Mouse (Mus musculus): ENCODE results near the gene Arhgef17.
A peak's percentile ranks its signal among the peaks of the same experiment; 100 is the strongest.

Gene Arhgef17

DNA sequence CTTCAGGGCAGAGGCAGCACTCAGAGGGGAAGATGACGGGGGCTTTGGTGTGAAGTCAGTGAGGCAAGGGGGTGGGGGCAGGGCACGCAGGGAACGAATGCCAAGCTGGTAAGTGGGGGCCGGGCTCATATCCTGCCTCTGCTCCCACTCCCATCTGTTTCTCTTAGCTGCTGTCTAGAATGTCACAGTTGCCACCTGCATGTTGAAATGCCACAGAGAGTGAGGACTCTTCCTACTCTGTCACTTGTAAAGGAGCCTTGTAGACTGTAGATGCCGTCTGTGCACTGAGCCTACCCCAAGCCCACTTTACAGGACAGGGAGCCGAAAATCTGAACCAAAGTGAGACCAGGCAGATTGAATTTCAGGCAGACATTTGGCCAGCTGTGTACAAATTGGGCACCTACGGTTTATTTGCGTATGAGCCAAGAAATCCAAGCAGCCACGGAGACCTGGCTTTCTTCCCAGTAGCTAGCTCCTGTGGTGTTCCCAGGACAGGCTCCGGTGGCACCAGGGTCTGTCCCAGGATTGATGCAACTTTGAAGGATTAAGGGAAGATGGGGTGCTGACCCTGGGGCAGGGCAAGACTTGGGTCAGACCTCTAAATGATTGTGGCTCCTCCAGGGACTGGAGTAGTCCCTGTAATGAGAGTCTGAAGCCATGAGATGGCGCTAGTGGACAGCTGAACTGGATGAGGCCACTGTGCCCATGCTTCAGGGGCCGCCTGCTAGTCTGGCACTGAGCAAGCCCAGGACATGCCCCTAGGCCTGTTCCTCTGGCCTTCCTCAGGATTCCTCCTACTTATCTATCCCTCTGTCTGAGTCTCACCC is 11.1 kb upstream of the Arhgef17 start:
- peak; percentile 26 to 35 for DNase-seq (ENCODE audit: low spot score in 2 of 2)

DNA sequence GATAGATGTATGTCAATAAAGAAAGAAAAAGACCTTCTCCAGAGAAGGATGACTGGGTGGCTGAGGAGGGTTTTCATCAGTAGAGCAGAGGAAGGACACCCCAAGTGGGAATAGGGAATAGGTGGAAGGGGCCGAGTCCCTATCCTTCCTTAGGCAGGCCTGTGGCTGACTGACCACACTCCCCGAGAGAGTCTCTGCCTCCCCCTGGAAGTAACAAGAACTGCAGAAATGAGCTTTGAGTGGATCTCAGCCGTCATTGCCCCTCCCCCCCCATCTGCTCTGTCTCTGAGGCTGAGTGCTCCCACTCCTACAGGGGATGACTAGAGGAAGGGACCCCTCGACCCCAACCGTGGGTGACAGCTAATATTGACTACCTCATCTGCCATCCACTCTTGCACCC is 9.3 kb upstream of the Arhgef17 start:
- DNase-seq (ENCODE audit: low spot score in 2 of 2), result no peak

DNA sequence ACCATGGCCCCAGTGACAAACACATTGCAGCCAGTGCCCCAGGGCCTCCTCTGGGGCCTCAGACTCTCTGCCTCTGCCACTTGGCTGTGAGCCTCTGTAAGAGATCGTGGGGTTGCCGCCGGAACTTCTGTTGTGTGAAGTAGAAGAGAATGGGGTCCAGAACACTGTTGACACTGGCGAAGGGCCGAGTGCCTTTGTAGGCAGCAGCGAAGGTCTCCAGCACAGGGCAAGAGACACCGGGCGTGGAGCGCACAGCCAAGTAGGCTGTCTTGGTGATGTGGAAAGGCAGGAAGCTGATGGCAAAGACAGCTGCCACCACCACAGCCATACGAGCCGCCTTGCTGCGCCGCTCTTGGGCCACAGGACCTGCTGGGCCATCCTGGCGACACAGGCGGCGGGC is 6.2 kb upstream of the Arhgef17 start:
- no peak for DNase-seq (ENCODE audit: low spot score in 2 of 2)

DNA sequence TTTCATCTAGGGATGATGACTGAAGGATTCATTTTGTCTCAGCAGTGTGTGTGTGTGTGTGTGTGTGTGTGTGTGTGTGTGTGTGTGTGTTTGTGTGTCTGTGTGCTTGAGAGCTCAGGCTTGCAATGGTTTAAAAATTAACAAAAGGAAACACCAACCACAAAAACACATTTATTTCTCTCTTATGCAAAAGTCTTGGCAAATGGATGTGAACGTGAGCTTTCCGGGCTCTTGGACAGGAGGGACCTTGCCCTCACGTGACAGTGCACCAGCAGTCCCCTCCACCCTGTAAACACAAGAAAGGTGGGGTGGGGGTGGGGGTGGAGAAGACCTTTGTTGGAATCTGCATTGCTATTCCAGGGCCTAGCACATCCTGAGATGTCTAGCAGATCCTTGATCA is 5.6 kb upstream of the Arhgef17 start:
- no peak for DNase-seq (ENCODE audit: low spot score in 2 of 2)

DNA sequence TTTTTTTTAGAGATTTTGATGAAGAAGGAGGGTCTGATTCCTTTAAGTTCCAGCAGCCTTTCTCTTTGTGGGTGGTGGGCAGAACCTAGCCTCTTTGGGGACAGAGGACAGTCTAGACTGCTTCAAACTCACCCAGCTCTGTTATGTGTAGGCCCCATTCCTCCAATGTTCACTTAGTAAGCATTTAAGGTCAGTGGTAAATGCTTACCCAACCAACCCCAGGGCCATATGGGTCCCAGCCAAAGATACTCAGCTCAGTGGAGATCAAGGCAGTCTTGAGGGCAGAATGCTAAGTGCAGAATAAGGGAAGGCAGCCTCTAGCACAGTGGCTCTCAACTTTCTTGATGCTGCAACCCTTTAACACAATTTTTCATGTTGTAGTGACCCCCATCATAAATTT is 1.6 kb upstream of the Arhgef17 start:
- no peak for DNase-seq (ENCODE audit: low spot score in 2 of 2)

DNA sequence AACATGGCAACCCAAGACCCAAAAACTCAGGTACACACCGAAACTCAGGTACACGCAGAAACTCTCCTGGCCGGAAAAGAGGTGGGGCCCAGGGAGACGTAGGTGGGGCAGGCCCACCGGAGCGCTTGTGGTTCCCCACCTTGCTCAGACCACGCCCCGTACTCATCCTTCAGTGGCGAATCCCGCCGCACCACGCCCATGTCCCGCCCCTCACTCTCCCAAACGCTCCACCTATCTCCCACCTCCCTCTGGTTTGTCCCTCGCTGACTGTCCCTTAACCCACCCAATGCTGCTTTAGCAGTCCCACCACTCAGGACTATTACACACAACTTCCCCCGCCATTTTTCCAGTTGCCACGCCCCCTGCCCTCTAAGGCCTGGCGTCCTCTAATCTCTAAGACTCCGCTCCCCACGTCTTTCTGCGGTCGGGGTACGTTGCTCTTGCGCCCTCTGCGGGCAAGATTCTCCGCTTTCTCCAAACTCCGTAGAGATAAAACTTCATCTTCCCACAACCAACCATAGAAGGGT is 637 bp upstream of the Arhgef17 start:
- DNase-seq (ENCODE audit: low spot score in 2 of 2), result peak; percentile 69 to 70

DNA sequence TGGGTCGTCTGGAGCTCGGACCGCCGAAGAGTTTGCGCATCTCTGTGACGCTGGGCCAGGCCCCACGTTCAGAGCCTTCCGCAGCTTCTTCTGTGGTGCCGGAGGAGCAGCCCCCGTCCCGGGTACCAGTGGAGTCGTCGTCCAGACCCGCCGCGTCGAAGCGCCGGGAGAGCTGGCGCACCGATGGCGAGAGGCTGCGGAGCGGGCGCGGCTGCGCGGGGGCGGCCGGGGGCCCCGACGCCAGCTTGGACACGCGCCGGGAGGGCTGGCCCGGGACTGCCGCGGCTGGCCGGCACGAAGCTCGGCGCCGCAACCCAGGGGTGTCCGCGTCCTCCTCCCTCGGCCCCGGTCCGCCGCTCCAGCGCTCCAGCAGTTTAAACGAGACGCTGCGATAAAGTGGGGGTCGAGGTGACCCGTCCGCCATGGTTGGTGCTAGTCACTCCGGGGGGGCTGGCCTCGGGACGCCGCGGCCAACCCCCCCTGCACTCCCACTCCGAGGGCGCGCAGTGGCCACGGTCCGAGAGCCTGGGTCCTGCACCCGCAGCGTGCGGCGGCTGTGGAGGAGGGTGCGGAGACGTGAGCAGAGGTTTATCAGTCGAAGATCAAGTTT is 486 bp downstream of the Arhgef17 start:
- DNase-seq (ENCODE audit: low spot score in 2 of 2), result no peak

DNA sequence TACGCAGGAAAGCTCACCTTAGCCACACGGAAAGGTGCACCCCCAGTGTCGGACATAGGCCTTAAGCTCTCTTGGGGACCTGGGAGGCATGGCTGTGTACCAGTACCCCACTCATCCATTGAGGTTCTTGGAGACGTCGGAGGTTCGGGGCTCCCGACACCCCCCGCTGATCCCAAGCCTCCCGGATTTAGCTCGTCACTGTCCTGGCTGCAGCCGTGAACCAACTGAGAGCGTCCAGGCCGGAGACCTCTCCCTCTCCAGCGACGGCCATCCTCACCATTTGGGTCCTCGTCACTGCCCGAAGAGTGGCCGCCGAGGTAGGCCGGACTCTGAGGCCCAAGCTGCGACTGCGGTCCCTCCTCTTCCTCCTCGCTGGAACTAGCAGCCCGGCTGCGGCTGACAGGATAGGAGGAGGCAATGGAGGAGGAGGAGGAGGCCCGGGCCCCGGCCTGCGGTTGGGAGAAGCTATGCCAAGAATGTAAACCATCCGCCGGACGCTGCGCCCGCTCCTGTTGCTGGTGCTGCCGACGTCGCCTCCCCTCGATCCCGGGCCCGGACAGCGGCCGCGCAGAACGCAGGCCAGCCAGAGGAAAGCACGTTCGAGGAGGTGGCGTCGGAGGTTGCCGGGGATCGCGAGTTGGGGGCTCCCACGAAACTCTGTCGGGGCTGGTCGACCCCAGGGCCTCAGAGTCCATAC is 1.1 kb downstream of the Arhgef17 start:
- no peak for DNase-seq (ENCODE audit: low spot score in 2 of 2)

DNA sequence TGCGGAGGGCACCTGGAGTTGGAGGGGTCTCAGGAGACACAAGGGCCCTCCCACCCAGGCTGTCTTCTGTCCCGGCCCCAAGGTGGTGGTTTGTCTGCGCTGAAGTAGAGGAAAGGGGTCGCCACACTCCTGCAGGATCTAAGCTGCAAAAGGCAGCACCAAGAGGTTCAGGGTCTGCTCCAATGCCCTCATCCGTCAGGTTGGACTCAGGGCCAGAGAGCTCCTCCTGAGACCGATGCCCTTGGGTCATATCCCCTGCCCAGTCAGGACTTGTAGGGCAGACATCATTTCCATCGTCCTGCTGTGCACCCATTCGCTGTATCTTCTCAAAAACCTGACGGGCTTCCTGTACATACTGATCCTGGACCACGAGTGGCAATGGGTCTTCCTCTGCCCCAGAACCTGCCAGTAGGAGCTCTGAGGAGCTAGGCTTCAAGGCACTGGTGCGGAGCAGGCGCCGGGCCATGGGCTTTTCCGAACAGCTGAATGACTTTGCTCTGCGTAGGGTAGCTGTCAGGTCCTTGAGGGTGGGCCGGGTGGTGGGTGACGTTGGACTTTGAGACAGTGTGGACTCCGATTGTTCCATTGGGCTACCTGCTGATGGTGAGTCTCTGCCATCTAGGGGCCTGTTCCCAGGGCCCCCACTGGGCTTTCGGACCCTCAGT is 2.1 kb downstream of the Arhgef17 start:
- no peak for DNase-seq (ENCODE audit: low spot score in 2 of 2)

DNA sequence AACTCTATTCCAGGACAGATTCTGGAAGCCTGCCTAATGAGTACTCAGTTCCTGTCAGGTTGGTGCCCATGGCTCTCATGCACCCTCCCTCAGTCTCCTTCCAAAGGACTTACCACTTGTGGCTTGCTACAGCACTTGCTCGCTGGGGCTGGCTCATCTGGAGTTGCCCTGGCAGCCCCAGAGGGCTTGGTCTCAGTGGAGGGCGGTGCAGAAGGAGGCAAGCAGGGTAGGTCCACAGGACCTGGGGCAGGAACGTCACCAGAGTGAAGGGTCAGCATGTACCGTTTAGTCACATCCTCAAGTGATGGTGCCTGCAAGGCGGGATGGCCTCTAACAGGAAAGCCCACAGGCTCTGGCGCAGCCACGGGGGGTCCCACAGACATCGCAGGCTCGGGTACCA is 3.5 kb downstream of the Arhgef17 start:
- DNase-seq (ENCODE audit: low spot score in 2 of 2), result no peak

DNA sequence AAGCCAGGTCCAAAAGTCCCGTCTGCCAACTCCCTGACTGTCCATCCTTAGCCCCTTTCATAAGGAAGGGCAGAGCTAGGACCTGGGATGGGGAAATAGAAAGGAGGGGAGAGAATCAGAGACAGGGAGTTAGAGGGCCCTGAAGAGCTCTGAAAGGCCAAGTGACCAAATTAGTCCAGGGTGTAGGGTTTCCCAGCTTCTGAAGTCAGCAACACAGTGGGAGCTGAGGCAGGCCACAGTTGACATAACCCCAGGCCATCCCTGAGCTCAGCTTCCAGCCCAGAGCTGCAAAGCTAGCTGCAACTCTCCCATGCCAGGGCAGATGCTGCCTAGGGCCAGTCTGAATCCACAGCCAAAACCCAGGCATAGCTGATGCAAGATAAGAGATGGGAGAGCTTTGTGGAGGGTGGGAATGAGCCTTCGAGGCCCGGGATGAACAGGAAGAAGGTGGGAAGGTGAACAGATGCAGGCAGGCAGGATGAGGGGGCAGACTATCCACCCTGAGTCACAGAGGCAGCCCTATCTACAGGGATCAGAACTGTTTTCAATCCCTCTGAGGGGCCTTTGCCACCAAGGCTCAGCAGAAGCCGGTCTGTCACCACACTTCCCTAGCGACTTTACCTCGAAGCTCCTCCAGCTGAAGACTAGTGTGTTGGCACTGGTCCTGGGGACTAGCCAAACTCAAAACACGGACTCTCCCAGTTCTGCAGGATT is 4.5 kb downstream of the Arhgef17 start:
- no peak for DNase-seq (ENCODE audit: low spot score in 2 of 2)

DNA sequence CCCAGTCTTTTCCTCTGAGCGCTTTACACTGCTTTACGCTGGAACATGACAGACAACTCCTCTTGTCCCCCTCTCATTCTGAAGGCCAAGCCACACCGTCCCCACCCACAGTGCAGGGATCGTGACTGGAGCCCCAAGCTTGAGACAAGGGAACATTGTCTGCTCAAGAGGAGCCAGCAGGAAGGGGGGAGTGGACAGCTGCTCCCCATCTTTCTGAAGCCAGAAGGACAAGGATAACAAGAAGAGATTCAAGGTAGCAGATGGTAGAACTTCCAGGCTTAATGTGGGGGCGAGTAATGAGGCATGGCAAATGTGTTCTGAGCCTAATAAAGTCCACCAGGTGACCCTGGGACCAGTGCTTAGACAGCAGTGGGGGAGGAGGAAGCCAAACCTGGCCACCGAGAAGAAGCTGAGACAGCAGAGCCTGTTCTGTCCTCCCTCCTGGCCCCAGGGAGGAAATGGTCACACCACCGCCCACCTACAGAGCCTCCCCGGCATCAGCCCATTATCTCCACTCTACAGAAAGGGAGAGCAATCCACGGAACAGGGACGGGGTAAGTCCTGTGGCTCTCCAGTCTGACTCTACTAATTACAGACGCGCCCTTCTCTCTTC is 5.5 kb downstream of the Arhgef17 start:
- no peak for DNase-seq (ENCODE audit: low spot score in 2 of 2)

DNA sequence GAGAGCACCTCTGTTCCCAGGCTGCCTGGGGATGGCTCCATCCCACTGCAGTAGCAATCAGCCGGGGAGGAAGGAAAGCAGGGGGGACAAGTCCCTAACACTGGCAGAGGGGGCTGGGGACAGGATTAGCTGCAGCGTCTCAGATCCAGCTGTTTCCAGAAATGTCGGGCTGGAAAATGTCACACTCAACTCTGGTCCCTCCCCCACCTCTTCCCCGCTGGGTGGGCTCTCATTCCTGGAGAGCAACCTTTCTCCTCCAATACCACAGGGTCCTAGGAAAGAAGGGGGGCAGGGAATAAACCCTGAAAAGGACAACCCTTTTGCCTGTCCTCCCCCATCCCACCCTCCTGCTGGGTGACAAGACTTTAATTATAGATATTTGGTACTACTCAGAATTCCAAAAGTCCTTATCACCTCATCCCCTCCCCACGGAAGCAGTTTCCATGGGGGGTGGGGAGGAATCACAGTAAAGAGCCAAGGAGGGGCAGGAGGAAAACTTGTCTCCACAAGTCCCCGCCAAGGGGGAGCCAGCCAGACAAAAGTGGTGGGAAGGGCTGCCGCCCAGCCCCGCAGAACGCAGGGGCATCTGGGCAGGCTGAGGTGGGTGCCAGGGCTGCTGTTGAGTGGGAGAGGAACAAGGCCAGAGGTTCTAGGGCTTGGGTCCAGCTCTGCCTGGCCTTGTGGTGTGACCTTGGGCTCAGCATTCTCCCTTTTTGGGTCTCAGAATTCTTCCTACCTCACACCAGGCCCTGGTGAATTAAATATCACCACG is 7.0 kb downstream of the Arhgef17 start:
- no peak for DNase-seq (ENCODE audit: low spot score in 2 of 2)

DNA sequence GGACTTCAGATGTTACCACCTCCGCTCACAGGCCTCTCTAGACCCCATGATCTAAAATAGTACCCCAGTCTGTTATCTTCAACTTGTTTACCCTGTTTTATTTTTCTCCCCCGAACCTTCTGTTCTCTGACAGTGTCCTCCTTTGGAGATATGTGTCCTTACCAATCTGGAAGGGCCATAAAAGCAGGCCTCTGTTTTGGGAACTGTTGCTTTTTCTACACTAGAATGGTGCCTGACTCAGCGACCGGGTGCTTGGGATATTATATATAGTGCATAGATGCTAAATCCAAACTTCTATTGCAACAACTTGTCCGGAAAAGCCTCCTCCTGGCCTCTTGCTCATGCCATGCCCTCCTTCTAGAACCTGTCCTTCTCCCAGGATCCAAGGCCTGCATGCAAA is 7.7 kb downstream of the Arhgef17 start:
- DNase-seq (ENCODE audit: low spot score in 2 of 2), result no peak

DNA sequence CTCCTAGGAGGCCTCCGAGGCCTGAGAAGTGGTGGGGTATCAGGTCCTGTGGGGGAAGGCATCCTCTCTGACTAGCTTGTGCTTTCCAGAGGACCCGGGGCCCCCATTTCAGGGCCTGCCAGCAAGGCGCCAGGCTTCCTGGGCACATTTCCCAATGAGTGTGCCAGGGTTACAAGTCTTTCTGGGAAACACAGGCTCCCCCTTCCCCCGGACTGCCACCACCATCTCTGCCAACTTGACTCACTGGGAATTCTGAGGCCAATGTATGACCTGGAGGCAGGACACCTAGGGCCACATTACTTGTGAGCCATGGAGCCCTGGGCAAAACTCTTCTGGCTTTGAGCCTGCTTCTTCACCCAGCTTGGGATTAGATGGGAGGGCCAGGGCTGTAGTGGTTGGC is 9.0 kb downstream of the Arhgef17 start:
- DNase-seq (ENCODE audit: low spot score in 2 of 2), result no peak

DNA sequence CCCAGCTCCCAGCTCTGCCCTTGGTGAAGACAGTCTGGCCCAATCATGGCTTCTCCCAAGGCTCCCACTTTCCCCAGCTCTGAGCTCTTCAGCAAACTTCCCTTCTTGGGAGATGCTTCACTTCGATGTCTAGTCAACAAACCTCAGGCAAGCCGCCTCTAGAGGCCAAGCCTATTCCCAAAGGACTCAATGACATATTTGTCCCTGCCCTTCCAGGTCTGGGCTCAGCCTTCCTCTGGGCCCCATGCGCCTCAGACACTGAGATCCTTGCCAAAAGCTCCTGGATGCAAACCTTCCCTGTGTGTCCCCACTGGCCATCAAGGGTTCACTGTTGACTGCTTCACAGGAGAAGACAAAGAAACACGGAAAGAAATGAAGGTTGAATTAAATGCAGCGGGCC is 10.6 kb downstream of the Arhgef17 start:
- DNase-seq (ENCODE audit: low spot score in 2 of 2), result no peak

DNA sequence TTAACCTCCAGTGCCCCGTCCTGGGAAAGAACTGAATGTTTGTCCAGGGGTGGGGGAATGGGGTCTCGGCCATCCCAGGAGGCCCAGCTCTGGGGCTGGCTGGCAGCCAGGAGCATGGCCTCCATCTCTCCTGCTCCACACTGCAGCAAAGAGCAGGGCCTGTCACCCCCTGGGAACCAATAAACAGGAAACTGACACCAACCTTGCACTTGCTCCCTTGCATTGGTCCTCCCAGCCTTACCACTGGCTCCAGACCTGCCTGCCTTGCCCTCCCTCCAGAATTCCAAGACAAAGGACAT is 12.1 kb downstream of the Arhgef17 start:
- no peak for DNase-seq (ENCODE audit: low spot score in 2 of 2)

DNA sequence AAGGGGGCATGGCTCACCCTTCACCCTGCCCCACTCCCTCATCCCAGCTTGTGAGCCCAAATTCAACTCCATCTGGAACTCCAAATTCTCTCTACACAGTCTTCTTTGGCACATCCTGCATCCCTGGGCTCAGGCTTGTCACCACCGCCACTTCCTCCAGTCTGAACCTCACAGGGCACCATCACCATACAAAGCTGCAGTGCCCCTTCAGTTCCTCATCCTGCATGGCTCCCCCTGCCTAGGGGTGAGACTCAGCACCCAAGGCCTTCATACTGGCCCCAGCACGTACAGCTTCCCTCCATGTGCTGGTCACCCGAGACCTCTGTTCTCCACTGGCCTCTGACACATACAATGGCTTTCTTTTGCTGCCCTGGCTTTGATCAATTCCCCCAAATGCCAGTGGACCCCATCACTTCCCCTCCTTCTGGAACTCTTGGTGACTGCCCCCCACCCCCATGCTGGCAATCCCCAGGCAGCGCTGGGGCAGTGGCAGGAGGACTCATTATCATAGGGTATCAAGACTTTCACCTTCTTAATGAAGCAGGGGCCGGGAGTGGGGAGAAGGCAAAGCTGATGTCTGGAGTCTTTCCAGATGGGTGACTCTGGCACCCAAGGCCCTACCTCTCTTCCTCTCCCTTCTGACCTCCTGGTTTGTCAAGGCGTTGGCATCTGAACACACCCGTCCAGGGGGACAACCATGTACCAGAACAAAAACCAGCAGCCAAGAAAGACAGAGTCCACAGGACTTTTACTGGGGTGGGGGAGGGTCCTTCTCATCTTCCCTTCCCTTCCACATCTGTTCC is 12.7 kb downstream of the Arhgef17 start:
- no peak for DNase-seq (ENCODE audit: low spot score in 2 of 2)

DNA sequence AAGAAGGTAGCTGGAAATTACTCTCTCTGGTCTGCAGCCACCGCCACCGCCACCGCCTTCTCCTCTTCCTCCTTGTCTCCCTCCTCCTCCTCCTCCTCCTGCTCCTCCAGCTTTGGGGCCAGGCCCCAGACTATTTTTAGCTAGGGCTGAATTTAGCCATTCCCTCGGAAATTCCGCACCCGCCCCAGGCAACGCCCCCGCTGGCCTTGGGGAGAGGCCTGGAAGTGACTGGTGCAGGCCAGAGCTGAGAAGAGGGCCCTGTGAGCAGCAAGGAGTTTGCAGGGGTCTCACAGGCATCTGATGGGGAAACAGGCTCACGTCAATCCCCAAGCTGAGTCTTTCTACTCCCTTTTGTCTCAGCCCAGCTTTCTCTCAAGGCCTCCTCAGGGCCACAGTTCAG is 13.7 kb downstream of the Arhgef17 start:
- peak in 1 of 2 experiments; percentile 30 for DNase-seq (ENCODE audit: low spot score in 2 of 2)

DNA sequence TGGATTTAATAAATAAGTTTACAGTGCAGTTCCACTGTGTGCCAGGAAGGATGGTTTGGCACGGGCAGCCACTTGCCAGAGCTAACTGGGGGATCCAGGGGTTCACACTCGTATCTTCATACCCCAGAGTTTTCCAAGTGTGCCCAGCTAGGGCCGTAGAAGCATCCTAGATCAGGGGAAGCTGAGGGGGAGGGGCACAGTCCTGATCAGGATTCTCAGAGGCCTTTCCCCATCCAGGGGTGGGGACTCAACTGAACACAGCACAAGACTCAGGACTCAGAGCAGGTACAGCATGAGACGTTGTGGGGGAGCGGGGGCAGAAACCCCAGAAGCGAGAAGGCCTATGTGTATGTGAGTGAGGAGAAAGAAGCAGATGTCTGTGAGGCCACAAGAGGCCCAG is 14.2 kb downstream of the Arhgef17 start:
- no peak for DNase-seq (ENCODE audit: low spot score in 2 of 2)
